Mouse (Mus musculus): ENCODE measurements around the gene Zfp507. TPM values are rescaled to one million over a fixed set of nuclear protein-coding genes. Genes with fewer than 3 reads are reported as not detected.

Zfp507 gene
- polyA plus RNA-seq, 1 experiment = 8.1 TPM

- peaks cover 2% of the 10 kb centered on the region; the same call in 1 of the 2 replicates for H3K4me1 ChIP-seq (ENCODE audit: control insufficient read depth, insufficient read depth, low read length)
- WGBS = 45% methylated on average over 4 of the region's 4 CpGs
- no peak overlapping the region for H3K4me3 ChIP-seq (replicated peaks; ENCODE audit: extremely low read depth, low read depth, low read length)
- no peak for TF ChIP-seq CTCF (IDR thresholded peaks at IDR 0.05; ENCODE audit: insufficient read depth, low read length)
- no peak for TF ChIP-seq POLR2A (IDR thresholded peaks at IDR 0.05; ENCODE audit: borderline replicate concordance, extremely low read depth, low read depth, low read length)
- no peak for DNase-seq
Measured at GRCm38 (mm10) chr7:35819486-35819885, 16.7 kb upstream of the Zfp507 start.

GRCm38 (mm10) chr7:35814759-35815551 is 12.2 kb upstream of the Zfp507 start:
- no peaks in the 10 kb centered on the region for H3K4me1 ChIP-seq (ENCODE audit: control insufficient read depth, insufficient read depth, low read length)
- H3K4me3 ChIP-seq (replicated peaks; ENCODE audit: extremely low read depth, low read depth, low read length) = no peak overlapping the region
- 55% methylated on average over 12 of the region's 12 CpGs for whole genome bisulfite sequencing
- TF ChIP-seq POLR2A (IDR thresholded peaks at IDR 0.05; ENCODE audit: borderline replicate concordance, extremely low read depth, low read depth, low read length) = no peak
- no peak for TF ChIP-seq CTCF (IDR thresholded peaks at IDR 0.05; ENCODE audit: insufficient read depth, low read length)
- DNase-seq = no peak

- DNase-seq = no peak
- WGBS = 74% methylated on average over 11 of the region's 11 CpGs
- no peak for TF ChIP-seq CTCF (IDR thresholded peaks at IDR 0.05; ENCODE audit: insufficient read depth, low read length)
- no peak for TF ChIP-seq POLR2A (IDR thresholded peaks at IDR 0.05; ENCODE audit: borderline replicate concordance, extremely low read depth, low read depth, low read length)
- no peak overlapping the region for H3K4me3 ChIP-seq (replicated peaks; ENCODE audit: extremely low read depth, low read depth, low read length)
- no peaks in the 10 kb centered on the region for H3K4me1 ChIP-seq (ENCODE audit: control insufficient read depth, insufficient read depth, low read length)
Measured at GRCm38 (mm10) chr7:35813306-35813705, 10.5 kb upstream of the Zfp507 start.

GRCm38 (mm10) chr7:35810736-35811135 is 7.9 kb upstream of the Zfp507 start:
- no peak for DNase-seq
- Histone ChIP-seq H3K4me1 (ENCODE audit: control insufficient read depth, insufficient read depth, low read length) (no peaks in the 10 kb centered on the region), H3K4me3 (replicated peaks; ENCODE audit: extremely low read depth, low read depth, low read length) (no peak overlapping the region)
- TF ChIP-seq CTCF (IDR thresholded peaks at IDR 0.05; ENCODE audit: insufficient read depth, low read length) (no peak), POLR2A (IDR thresholded peaks at IDR 0.05; ENCODE audit: borderline replicate concordance, extremely low read depth, low read depth, low read length) (no peak)
- 30% methylated on average over 8 of the region's 8 CpGs for WGBS

GRCm38 (mm10) chr7:35804206-35804605 is 1.4 kb upstream of the Zfp507 start:
- no peak for TF ChIP-seq POLR2A (IDR thresholded peaks at IDR 0.05; ENCODE audit: borderline replicate concordance, extremely low read depth, low read depth, low read length)
- no peak for TF ChIP-seq CTCF (IDR thresholded peaks at IDR 0.05; ENCODE audit: insufficient read depth, low read length)
- 72% methylated on average over 10 of the region's 10 CpGs for WGBS
- no peak for DNase-seq
- no peak overlapping the region for H3K4me3 ChIP-seq (replicated peaks; ENCODE audit: extremely low read depth, low read depth, low read length)
- H3K4me1 ChIP-seq (ENCODE audit: control insufficient read depth, insufficient read depth, low read length) = no peaks in the 10 kb centered on the region

- TF ChIP-seq CTCF (IDR thresholded peaks at IDR 0.05; ENCODE audit: insufficient read depth, low read length) (no peak), POLR2A (IDR thresholded peaks at IDR 0.05; ENCODE audit: borderline replicate concordance, extremely low read depth, low read depth, low read length) (no peak)
- WGBS = under 1% methylated on average over 49 of the region's 49 CpGs
- Histone ChIP-seq H3K4me1 (ENCODE audit: control insufficient read depth, insufficient read depth, low read length) (no peaks in the 10 kb centered on the region), H3K4me3 (replicated peaks; ENCODE audit: extremely low read depth, low read depth, low read length) (peak overlapping the region; percentile 63)
- DNase-seq = no peak
Measured at GRCm38 (mm10) chr7:35802201-35802905, 450 bp downstream of the Zfp507 start.

GRCm38 (mm10) chr7:35796123-35796522 is 6.7 kb downstream of the Zfp507 start:
- H3K4me1 ChIP-seq (ENCODE audit: control insufficient read depth, insufficient read depth, low read length) = no peaks in the 10 kb centered on the region
- WGBS = 31% methylated on average over 7 of the region's 7 CpGs
- H3K4me3 ChIP-seq (replicated peaks; ENCODE audit: extremely low read depth, low read depth, low read length) = no peak overlapping the region
- TF ChIP-seq CTCF (IDR thresholded peaks at IDR 0.05; ENCODE audit: insufficient read depth, low read length) (no peak), POLR2A (IDR thresholded peaks at IDR 0.05; ENCODE audit: borderline replicate concordance, extremely low read depth, low read depth, low read length) (no peak)
- DNase-seq = no peak

- WGBS = 55% methylated on average over 12 of the region's 12 CpGs
- no peak overlapping the region for H3K4me3 ChIP-seq (replicated peaks; ENCODE audit: extremely low read depth, low read depth, low read length)
- no peaks in the 10 kb centered on the region for H3K4me1 ChIP-seq (ENCODE audit: control insufficient read depth, insufficient read depth, low read length)
- TF ChIP-seq POLR2A (IDR thresholded peaks at IDR 0.05; ENCODE audit: borderline replicate concordance, extremely low read depth, low read depth, low read length) (no peak), CTCF (IDR thresholded peaks at IDR 0.05; ENCODE audit: insufficient read depth, low read length) (no peak)
- DNase-seq = no peak
Measured at GRCm38 (mm10) chr7:35794145-35794664, 8.6 kb downstream of the Zfp507 start.

- WGBS = 79% methylated on average over 12 of the region's 12 CpGs
- DNase-seq = no peak
- no peak for TF ChIP-seq CTCF (IDR thresholded peaks at IDR 0.05; ENCODE audit: insufficient read depth, low read length)
- H3K4me1 ChIP-seq (ENCODE audit: control insufficient read depth, insufficient read depth, low read length) = no peaks in the 10 kb centered on the region
- H3K4me3 ChIP-seq (replicated peaks; ENCODE audit: extremely low read depth, low read depth, low read length) = no peak overlapping the region
Measured at GRCm38 (mm10) chr7:35792150-35792848, 10.5 kb downstream of the Zfp507 start.

All from lung, adult 2 months (tissue).